Mouse (Mus musculus): ENCODE results near the gene Ahsa2. TPM values are rescaled to one million over a fixed set of nuclear protein-coding genes. Genes with fewer than 3 reads are reported as not detected.

Gene Ahsa2
- 10 to 100 TPM; 36.5 to 43.5 TPM for total RNA-seq (2023)

GRCm38 (mm10) chr11:23497718-23498509 is at the start of gene Ahsa2:
TSS of gene Ahsa2 (minus strand) at chr11:23498030.

GRCm38 (mm10) chr11:23520473-23521205 is 22.8 kb upstream of the Ahsa2 start, which contains the start of gene 1700093K21Rik:
TSS of gene 1700093K21Rik (minus strand) at chr11:23521155.

Other genes starting within 250 kb of the Ahsa2 start
- gene Xpo1, start 242.0 kb downstream of the Ahsa2 start, total RNA-seq (2023), result 10 to 100 TPM; 61.2 to 62.8 TPM
- 10 to 100 TPM; 56.9 to 60.2 TPM for gene Usp34, start 191.1 kb downstream of the Ahsa2 start, total RNA-seq (2023)
- not detected for gene 1700093K21Rik, start 23.1 kb upstream of the Ahsa2 start, total RNA-seq (2023)
- 10 to 100 TPM; 11.8 to 13.1 TPM for gene 0610010F05Rik, start 135.6 kb upstream of the Ahsa2 start, total RNA-seq (2023)
- gene Pus10, start 167.6 kb upstream of the Ahsa2 start, total RNA-seq (2023), result 10 to 100 TPM; 22.1 to 22.3 TPM
- gene Pex13, start 167.9 kb upstream of the Ahsa2 start, total RNA-seq (2023), result 10 to 100 TPM; 21.1 to 23.2 TPM

All from monocyte, adult 59 days (primary cell).